Mouse (Mus musculus): ENCODE measurements at regions not wholly inside any gene's neighbourhood (a gene's known extent, or its start where the extent isn't known, plus 50 kb on each side); places are given as distances from the start of the nearest gene placed in this dataset.
"Not testable (repeated sequence)": the region's sequence is repeated elsewhere in the genome, so short reads cannot be mapped to it uniquely, and the experiment has no call there.

- H3K4me2 ChIP-seq; H3K36me3 ChIP-seq; H3K27me3 ChIP-seq; H3K9ac ChIP-seq (replicated peaks); H3K4me1 ChIP-seq (replicated peaks); H3K9me3 ChIP-seq; ATAC-seq (ENCODE audit: insufficient number of reproducible peaks, insufficient read depth, low FRiP score, low TSS enrichment, low read depth); H3K27ac ChIP-seq; H3K4me3 ChIP-seq (replicated peaks): not testable (repeated sequence)
- WGBS = 80% methylated on average over 1 of the region's 1 CpGs
Measured at GRCm38 (mm10) chr4:7777761-7778160, 461.1 kb downstream of the Car8 start.

GRCm38 (mm10) chr4:7755473-7755872 lies 483.4 kb downstream of the Car8 start:
- H3K9ac ChIP-seq (replicated peaks) = no peak overlapping the region
- no peak overlapping the region for H3K27ac ChIP-seq
- no peak overlapping the region for H3K4me2 ChIP-seq
- H3K27me3 ChIP-seq = no peaks in the 10 kb centered on the region
- no peaks in the 10 kb centered on the region for H3K4me1 ChIP-seq (replicated peaks)
- no peak for ATAC-seq (ENCODE audit: insufficient number of reproducible peaks, insufficient read depth, low FRiP score, low TSS enrichment, low read depth)
- H3K36me3 ChIP-seq = no peaks in the 10 kb centered on the region
- H3K4me3 ChIP-seq (replicated peaks) = no peak overlapping the region
- no peaks in the 10 kb centered on the region for H3K9me3 ChIP-seq

- WGBS = 74% methylated on average over 4 of the region's 4 CpGs
Measured at GRCm38 (mm10) chr4:7753931-7754330, 484.9 kb downstream of the Car8 start.

GRCm38 (mm10) chr4:7751208-7751607 lies 487.6 kb downstream of the Car8 start:
- Histone ChIP-seq H3K4me1 (replicated peaks) (no peaks in the 10 kb centered on the region), H3K27me3 (no peaks in the 10 kb centered on the region), H3K27ac (no peak overlapping the region), H3K4me3 (replicated peaks) (no peak overlapping the region), H3K9ac (replicated peaks) (no peak overlapping the region), H3K9me3 (no peaks in the 10 kb centered on the region), H3K36me3 (no peaks in the 10 kb centered on the region), H3K4me2 (no peak overlapping the region)
- no peak for ATAC-seq (ENCODE audit: insufficient number of reproducible peaks, insufficient read depth, low FRiP score, low TSS enrichment, low read depth)
- WGBS = 81% methylated on average over 1 of the region's 1 CpGs

More at GRCm38 (mm10) chr4:7753931-7754330, 484.9 kb downstream of the Car8 start:
- Histone ChIP-seq H3K4me1 (replicated peaks) (no peaks in the 10 kb centered on the region), H3K4me2 (no peak overlapping the region), H3K4me3 (replicated peaks) (no peak overlapping the region), H3K27ac (no peak overlapping the region), H3K27me3 (no peaks in the 10 kb centered on the region), H3K9ac (replicated peaks) (no peak overlapping the region), H3K9me3 (no peaks in the 10 kb centered on the region), H3K36me3 (no peaks in the 10 kb centered on the region)
- ATAC-seq (ENCODE audit: insufficient number of reproducible peaks, insufficient read depth, low FRiP score, low TSS enrichment, low read depth) = no peak

- Histone ChIP-seq H3K27ac (no peak overlapping the region), H3K4me3 (replicated peaks) (no peak overlapping the region), H3K9me3 (no peaks in the 10 kb centered on the region), H3K9ac (replicated peaks) (no peak overlapping the region), H3K4me2 (no peak overlapping the region), H3K4me1 (replicated peaks) (no peaks in the 10 kb centered on the region), H3K36me3 (no peaks in the 10 kb centered on the region), H3K27me3 (no peaks in the 10 kb centered on the region)
- no peak for ATAC-seq (ENCODE audit: insufficient number of reproducible peaks, insufficient read depth, low FRiP score, low TSS enrichment, low read depth)
Measured at GRCm38 (mm10) chr4:7722893-7723292, 515.9 kb downstream of the Car8 start.

- H3K9ac ChIP-seq (replicated peaks) = no peak overlapping the region
- H3K27me3 ChIP-seq = no peaks in the 10 kb centered on the region
- no peaks in the 10 kb centered on the region for H3K4me1 ChIP-seq (replicated peaks)
- no peaks in the 10 kb centered on the region for H3K36me3 ChIP-seq
- H3K9me3 ChIP-seq = 0 out of 2 replicates have a peak, but pooled peaks cover 5% of the 10 kb centered on the region
- 84% methylated on average over 4 of the region's 4 CpGs for WGBS
- ATAC-seq (ENCODE audit: insufficient number of reproducible peaks, insufficient read depth, low FRiP score, low TSS enrichment, low read depth) = no peak
- no peak overlapping the region for H3K4me3 ChIP-seq (replicated peaks)
- H3K4me2 ChIP-seq = no peak overlapping the region
- no peak overlapping the region for H3K27ac ChIP-seq
Measured at GRCm38 (mm10) chr4:7688516-7688915, 550.3 kb downstream of the Car8 start.

- WGBS = 67% methylated on average over 1 of the region's 1 CpGs
- Histone ChIP-seq H3K4me3 (replicated peaks) (no peak overlapping the region), H3K9ac (replicated peaks) (no peak overlapping the region), H3K9me3 (no peaks in the 10 kb centered on the region), H3K27me3 (no peaks in the 10 kb centered on the region), H3K4me2 (no peak overlapping the region), H3K36me3 (no peaks in the 10 kb centered on the region), H3K27ac (no peak overlapping the region), H3K4me1 (replicated peaks) (no peaks in the 10 kb centered on the region)
- no peak for ATAC-seq (ENCODE audit: insufficient number of reproducible peaks, insufficient read depth, low FRiP score, low TSS enrichment, low read depth)
Measured at GRCm38 (mm10) chr4:7687231-7687630, 551.6 kb downstream of the Car8 start.

GRCm38 (mm10) chr4:7670795-7671105 lies 568.1 kb downstream of the Car8 start:
- ATAC-seq (ENCODE audit: insufficient number of reproducible peaks, insufficient read depth, low FRiP score, low TSS enrichment, low read depth) = no peak
- WGBS = 77% methylated on average over 4 of the region's 4 CpGs
- no peaks in the 10 kb centered on the region for H3K36me3 ChIP-seq
- 0 out of 2 replicates have a peak, but pooled peaks cover 1% of the 10 kb centered on the region for H3K9me3 ChIP-seq
- H3K27me3 ChIP-seq = no peaks in the 10 kb centered on the region
- no peak overlapping the region for H3K4me3 ChIP-seq (replicated peaks)
- H3K9ac ChIP-seq (replicated peaks) = no peak overlapping the region
- H3K27ac ChIP-seq = no peak overlapping the region
- no peaks in the 10 kb centered on the region for H3K4me1 ChIP-seq (replicated peaks)
- no peak overlapping the region for H3K4me2 ChIP-seq

- 59% methylated on average over 4 of the region's 4 CpGs for WGBS
Measured at GRCm38 (mm10) chr4:7669992-7670794, 568.6 kb downstream of the Car8 start.

GRCm38 (mm10) chr4:7666935-7667594 lies 571.8 kb downstream of the Car8 start:
- WGBS = 53% methylated on average over 7 of the region's 7 CpGs
- Histone ChIP-seq H3K4me1 (replicated peaks) (no peaks in the 10 kb centered on the region), H3K9me3 (no peaks in the 10 kb centered on the region), H3K36me3 (no peaks in the 10 kb centered on the region), H3K4me2 (no peak overlapping the region), H3K27me3 (no peaks in the 10 kb centered on the region), H3K9ac (replicated peaks) (no peak overlapping the region), H3K27ac (0 out of 2 replicates have a peak overlapping the region, but pooled peaks have one; percentile 18), H3K4me3 (replicated peaks) (no peak overlapping the region)
- peak; percentile 86 for ATAC-seq (ENCODE audit: insufficient number of reproducible peaks, insufficient read depth, low FRiP score, low TSS enrichment, low read depth)

More at GRCm38 (mm10) chr4:7669992-7670794, 568.6 kb downstream of the Car8 start:
- no peak overlapping the region for H3K4me3 ChIP-seq (replicated peaks)
- no peak overlapping the region for H3K27ac ChIP-seq
- no peaks in the 10 kb centered on the region for H3K4me1 ChIP-seq (replicated peaks)
- no peaks in the 10 kb centered on the region for H3K27me3 ChIP-seq
- H3K36me3 ChIP-seq = no peaks in the 10 kb centered on the region
- H3K9me3 ChIP-seq = no peaks in the 10 kb centered on the region
- no peak overlapping the region for H3K9ac ChIP-seq (replicated peaks)
- ATAC-seq (ENCODE audit: insufficient number of reproducible peaks, insufficient read depth, low FRiP score, low TSS enrichment, low read depth) = no peak
- no peak overlapping the region for H3K4me2 ChIP-seq

GRCm38 (mm10) chr4:7642878-7643590 lies 595.8 kb downstream of the Car8 start:
- Histone ChIP-seq H3K4me1 (replicated peaks) (no peaks in the 10 kb centered on the region), H3K27ac (no peak overlapping the region), H3K9me3 (no peaks in the 10 kb centered on the region), H3K36me3 (no peaks in the 10 kb centered on the region), H3K4me3 (replicated peaks) (no peak overlapping the region), H3K4me2 (no peak overlapping the region), H3K27me3 (no peaks in the 10 kb centered on the region), H3K9ac (replicated peaks) (no peak overlapping the region)
- ATAC-seq (ENCODE audit: insufficient number of reproducible peaks, insufficient read depth, low FRiP score, low TSS enrichment, low read depth) = no peak
- 85% methylated on average over 8 of the region's 8 CpGs for WGBS

Measured in limb, embryonic 12.5 days (tissue).